Mouse (Mus musculus) lung, adult 2 months (tissue): ENCODE measurements at regions not wholly inside any gene's neighbourhood (a gene's known extent, or its start where the extent isn't known, plus 50 kb on each side); places are given as distances from the start of the nearest gene placed in this dataset.

Source experiments
- DNase-seq: peaks from one replicate; pipeline ENCODE4 v3.0.0; 2022
- H3K4me1 ChIP-seq: fragments of 200-500 bp; 2 replicates; pipeline ENCODE4 v1.6.1; 2011; ENCODE audit warnings: low read length; ENCODE audit not compliant: control insufficient read depth, insufficient read depth
- H3K4me3 ChIP-seq: fragments of 200-500 bp; replicated peaks from 2 replicates; pipeline ENCODE3; 2011; ENCODE audit warnings: low read depth, mild to moderate bottlenecking, control low read depth, low read length; ENCODE audit errors: extremely low read depth
- CTCF ChIP-seq: fragments of 200-500 bp; IDR thresholded peaks from 2 replicates; pipeline ENCODE4 v1.5.1; 2011; ENCODE audit warnings: mild to moderate bottlenecking, low read length, control low read depth; ENCODE audit not compliant: insufficient read depth
- POLR2A ChIP-seq: fragments of 200-500 bp; IDR thresholded peaks from 2 replicates; pipeline ENCODE4 v1.6.1; 2011; ENCODE audit warnings: low read depth, mild to moderate bottlenecking, control low read depth, low read length, borderline replicate concordance; ENCODE audit errors: extremely low read depth
- WGBS: fragments of 180-500 bp; shearing (Covaris S2); methylation state at CpG from one replicate; pipeline ENCODE4 v1.1.7; 2018; 5-methylcytosine and 5-hydroxymethylcytosine counted together

DNA sequence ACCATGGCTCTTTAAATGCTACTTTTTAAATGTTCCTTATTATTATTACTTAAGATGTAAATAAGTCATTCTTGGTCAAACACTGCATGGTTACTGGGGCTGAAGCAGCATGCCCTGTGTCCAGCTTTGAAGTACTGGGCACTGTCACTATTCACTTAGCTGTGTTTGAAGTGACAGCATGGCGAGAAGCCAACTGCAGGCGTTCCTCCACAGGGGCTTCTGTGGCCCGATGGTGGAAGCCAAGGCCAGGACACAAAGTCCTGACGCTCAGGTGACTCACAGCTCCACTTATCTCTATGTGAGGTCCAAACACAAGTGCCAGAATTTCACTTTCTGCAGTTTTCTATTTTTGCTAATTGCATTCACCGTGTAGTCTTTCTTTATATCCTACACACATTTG lies 65.3 kb downstream of the Cdca7 start:
- H3K4me3 ChIP-seq, result no peak overlapping the region
- no peak for TF ChIP-seq POLR2A
- TF ChIP-seq CTCF, result no peak
- no peak for DNase-seq
- WGBS, result 56% methylated on average over 5 of the region's 5 CpGs
- H3K4me1 ChIP-seq, result no peaks in the 10 kb centered on the region

GRCm38 (mm10) chr2:72545453-72545852 lies 69.5 kb downstream of the Cdca7 start:
- TF ChIP-seq CTCF (no peak), POLR2A (no peak)
- H3K4me1 ChIP-seq, result peaks cover 4% of the 10 kb centered on the region
- 91% methylated on average over 1 of the region's 1 CpGs for WGBS
- no peak overlapping the region for H3K4me3 ChIP-seq
- DNase-seq, result no peak

GRCm38 (mm10) chr2:72546476-72546875 lies 70.5 kb downstream of the Cdca7 start:
- TF ChIP-seq CTCF, result no peak
- no peak for TF ChIP-seq POLR2A
- 29% methylated on average over 5 of the region's 5 CpGs for WGBS
- no peak overlapping the region for H3K4me3 ChIP-seq
- peaks cover 4% of the 10 kb centered on the region for H3K4me1 ChIP-seq
- no peak for DNase-seq

- no peak for TF ChIP-seq CTCF
- TF ChIP-seq POLR2A, result no peak
- Histone ChIP-seq H3K4me3 (no peak overlapping the region), H3K4me1 (peaks cover 4% of the 10 kb centered on the region)
- 20% methylated on average over 4 of the region's 4 CpGs for WGBS
- no peak for DNase-seq
These were observed 71.0 kb downstream of the Cdca7 start for GRCm38 (mm10) chr2:72546963-72547362.

DNA sequence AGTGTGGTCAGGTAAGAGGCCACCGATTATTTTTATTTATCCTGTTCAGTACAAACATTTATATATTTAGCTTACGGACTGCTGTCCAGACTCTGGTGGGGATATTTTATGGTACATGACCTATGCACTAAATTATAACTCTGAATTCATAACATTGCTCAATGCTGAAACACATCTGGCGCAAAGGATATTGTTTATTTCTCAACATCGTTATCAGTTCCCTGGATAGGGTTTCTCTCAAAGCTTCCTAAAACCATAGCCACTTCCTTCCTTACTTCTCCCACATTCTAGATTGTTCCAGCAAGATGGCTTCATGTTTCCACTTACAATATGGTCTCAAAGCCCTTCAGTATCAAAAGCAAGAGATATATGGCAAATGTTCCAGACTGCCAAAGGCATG lies 75.3 kb downstream of the Cdca7 start:
- DNase-seq, result no peak
- no peak overlapping the region for H3K4me3 ChIP-seq
- 58% methylated on average over 4 of the region's 4 CpGs for WGBS
- no peak for TF ChIP-seq CTCF
- no peak for TF ChIP-seq POLR2A
- H3K4me1 ChIP-seq, result peaks cover 4% of the 10 kb centered on the region

DNA sequence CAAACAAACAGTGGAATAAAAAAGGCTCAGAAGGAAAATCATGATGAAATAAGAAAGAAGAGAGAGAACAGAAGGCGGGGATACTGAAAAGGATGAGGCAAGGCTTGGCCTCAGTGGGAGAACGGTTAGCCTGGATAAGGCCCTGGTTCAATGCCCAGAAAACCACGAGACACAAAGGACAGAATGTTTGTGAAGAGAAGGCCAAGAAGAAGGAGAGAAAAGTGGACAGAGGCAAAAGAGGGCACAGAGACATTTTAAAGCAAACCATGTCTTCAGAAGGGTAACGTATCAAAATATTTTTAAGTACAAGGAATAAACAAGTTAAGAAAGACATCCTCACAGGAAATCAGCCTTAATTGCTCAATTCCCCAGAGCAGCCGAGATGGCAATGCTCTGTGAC lies 78.6 kb downstream of the Cdca7 start:
- Histone ChIP-seq H3K4me3 (no peak overlapping the region), H3K4me1 (no peaks in the 10 kb centered on the region)
- WGBS, result 40% methylated on average over 5 of the region's 5 CpGs
- no peak for TF ChIP-seq CTCF
- TF ChIP-seq POLR2A, result no peak
- DNase-seq, result no peak

- DNase-seq, result no peak
- 83% methylated on average over 4 of the region's 4 CpGs for WGBS
- Histone ChIP-seq H3K4me3 (no peak overlapping the region), H3K4me1 (no peaks in the 10 kb centered on the region)
- TF ChIP-seq CTCF (no peak), POLR2A (no peak)
These were observed 79.2 kb downstream of the Cdca7 start for GRCm38 (mm10) chr2:72555116-72555515.

DNA sequence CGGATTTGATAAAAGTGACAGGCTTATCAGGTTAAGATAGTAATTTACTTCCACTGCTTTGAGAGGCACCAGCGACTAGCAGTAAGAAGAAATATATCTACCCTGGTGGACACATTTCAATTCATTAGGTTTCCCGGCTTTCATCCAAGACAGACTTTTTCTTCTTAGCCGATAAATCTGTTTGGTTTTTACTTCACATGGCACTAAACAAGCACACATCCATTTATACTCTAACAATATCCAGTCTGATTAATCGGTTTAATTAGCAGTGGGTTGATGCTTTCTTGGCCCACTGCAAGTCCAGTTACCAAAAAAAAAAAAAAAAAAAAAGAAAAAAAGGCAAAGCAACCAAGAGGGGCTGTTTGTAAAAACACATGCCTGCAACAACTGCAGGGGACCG lies 79.6 kb downstream of the Cdca7 start:
- TF ChIP-seq POLR2A (no peak), CTCF (no peak)
- no peaks in the 10 kb centered on the region for H3K4me1 ChIP-seq
- 60% methylated on average over 6 of the region's 6 CpGs for WGBS
- H3K4me3 ChIP-seq, result no peak overlapping the region
- no peak for DNase-seq

- H3K4me3 ChIP-seq, result no peak overlapping the region
- H3K4me1 ChIP-seq, result no peaks in the 10 kb centered on the region
- 70% methylated on average over 8 of the region's 8 CpGs for WGBS
- TF ChIP-seq CTCF, result no peak
- TF ChIP-seq POLR2A, result no peak
- DNase-seq, result no peak
These were observed 80.3 kb downstream of the Cdca7 start for GRCm38 (mm10) chr2:72556064-72556821.

DNA sequence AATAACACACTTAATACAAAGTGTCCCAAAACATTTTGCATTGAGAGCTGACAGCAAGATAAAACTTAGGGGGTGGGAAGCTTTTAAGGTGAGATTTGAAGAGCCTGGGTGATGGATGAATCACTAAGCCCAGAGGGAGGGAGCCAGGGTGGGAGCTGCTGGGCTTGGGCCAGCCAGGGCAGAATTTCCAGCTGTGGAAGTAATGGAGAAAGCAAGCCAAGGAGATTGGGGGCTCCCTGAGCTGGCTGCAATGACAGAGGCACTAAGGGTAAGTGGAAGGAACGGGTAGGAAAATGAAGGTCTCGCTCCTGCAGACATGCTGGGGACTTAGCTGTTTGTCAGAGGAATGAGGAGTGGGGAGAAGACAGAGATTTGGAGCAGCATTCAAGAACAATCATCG lies 81.2 kb downstream of the Cdca7 start:
- DNase-seq, result no peak
- WGBS, result 53% methylated on average over 3 of the region's 3 CpGs
- no peaks in the 10 kb centered on the region for H3K4me1 ChIP-seq
- no peak overlapping the region for H3K4me3 ChIP-seq
- TF ChIP-seq POLR2A (no peak), CTCF (no peak)

GRCm38 (mm10) chr2:72557565-72558260 lies 81.8 kb downstream of the Cdca7 start:
- H3K4me1 ChIP-seq, result no peaks in the 10 kb centered on the region
- H3K4me3 ChIP-seq, result no peak overlapping the region
- DNase-seq, result no peak
- WGBS, result 64% methylated on average over 9 of the region's 9 CpGs
- no peak for TF ChIP-seq POLR2A
- TF ChIP-seq CTCF, result no peak
